Mouse (Mus musculus) adrenal gland, postnatal 36 days (tissue): ENCODE data around the gene Aldob. TPM values are rescaled to one million over a fixed set of nuclear protein-coding genes. Genes with fewer than 3 reads are reported as not detected.
A peak's percentile ranks its signal among the peaks of the same experiment; 100 is the strongest.

Experiments used
- DNase-seq, 2 experiments: peaks; one replicate each; pipeline ENCODE4 v3.0.0; 2021; ENCODE audit warnings: mixed read lengths in 1 of 2
- long read RNA-seq, 2 experiments: library from polyadenylated mRNA; stranded (forward); transcript quantifications; one replicate each; pipeline ENCODE4 v2.0.0; 2021; ENCODE audit warnings: borderline sequencing depth in 2 of 2
- total RNA-seq, 2 experiments: library from RNA; stranded (reverse); gene quantifications; 2 replicates each; pipeline ENCODE4 v1.2.3; 2021

Gene Aldob
- under 1 TPM in 1 of 2 experiments, not detected in 1; 0.63 TPM for total RNA-seq
- long read RNA-seq, experiment 1, partial matches to known transcripts, result 1 of 2 reads
- long read RNA-seq, experiment 1, other reads (novel, unspliced or antisense), result 0 of 2 reads
- long read RNA-seq, experiment 2, partial matches to known transcripts, result 0 of 4 reads
- long read RNA-seq, experiment 2, other reads (novel, unspliced or antisense), result 1 of 4 reads

DNA sequence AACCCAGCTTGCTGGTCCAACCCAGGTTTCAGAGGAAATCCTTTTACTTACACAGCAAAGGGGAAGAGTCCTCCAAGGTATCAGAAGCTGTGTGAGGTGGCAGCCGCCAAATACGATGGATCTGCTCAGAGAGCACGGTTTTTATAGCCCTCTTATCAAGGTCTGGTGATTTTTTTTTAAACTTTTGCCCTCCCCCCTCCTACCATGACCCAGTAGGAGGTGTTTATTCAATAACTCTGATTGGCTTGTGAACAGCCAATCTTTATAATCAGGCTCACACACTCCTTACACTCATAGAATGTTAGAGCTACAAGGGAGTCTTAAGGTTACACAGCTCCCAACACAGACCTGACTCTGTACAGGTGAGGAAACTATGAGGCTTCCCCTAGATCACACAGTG, at the start of gene Aldob:
Gene Aldob (minus strand): TSS at position 164 of the 400 bp plus-strand sequence.
- no peak for DNase-seq

DNA sequence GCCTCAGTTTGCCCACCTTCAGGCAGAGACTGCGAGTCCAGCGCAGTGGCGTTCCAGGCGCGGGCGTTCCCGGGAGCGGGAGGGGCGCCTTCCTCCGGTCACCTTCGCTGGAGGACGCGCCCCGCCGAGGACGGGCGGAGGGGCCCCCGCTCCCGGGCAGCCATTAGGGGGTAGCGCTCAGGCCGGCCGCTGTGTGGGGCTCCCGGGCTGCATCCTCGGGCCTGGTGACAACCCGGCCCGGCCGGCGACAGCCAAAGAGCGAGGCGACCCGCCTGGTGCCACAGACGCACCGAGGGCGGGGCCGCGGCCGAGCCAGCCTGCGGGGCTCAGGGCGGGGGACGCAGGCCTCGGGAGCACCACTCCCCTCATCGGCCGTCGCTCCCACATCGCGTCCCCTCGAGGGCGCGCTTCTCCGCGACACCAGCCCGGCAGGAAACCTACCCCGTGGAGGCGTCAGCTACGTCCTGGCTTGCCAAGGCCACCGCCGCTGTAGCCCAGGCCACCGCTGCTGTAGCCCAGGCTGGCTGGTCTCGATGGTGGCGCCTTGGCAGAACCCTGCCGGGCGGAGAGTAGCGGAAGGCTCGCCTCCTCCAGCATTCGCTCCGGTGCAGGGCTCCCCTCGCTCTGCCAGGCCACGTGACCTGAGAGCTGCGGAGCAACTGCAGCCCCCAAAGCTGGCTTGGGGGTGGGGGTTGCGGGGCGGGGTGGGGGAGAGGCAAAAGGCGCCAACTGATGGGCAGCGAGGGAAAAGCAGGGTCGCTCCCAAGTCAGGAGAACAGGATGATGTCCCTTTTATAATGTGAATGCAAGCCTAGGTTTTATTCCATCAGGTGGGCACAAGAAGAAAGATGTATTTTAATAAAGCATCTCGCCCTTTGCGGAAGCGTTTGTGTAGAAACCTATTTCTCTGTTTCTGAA, 48.1 kb upstream of the Aldob start, which contains the start of gene Tmem246:
Gene Tmem246 (minus strand): TSS at position 694 of the 918 bp plus-strand sequence.
- DNase-seq, result peak; percentile 66 to 71

GRCm38 (mm10) chr4:49596846-49597182, 47.5 kb upstream of the Aldob start:
- DNase-seq, result peak in 1 of 2 experiments; percentile 6

DNA sequence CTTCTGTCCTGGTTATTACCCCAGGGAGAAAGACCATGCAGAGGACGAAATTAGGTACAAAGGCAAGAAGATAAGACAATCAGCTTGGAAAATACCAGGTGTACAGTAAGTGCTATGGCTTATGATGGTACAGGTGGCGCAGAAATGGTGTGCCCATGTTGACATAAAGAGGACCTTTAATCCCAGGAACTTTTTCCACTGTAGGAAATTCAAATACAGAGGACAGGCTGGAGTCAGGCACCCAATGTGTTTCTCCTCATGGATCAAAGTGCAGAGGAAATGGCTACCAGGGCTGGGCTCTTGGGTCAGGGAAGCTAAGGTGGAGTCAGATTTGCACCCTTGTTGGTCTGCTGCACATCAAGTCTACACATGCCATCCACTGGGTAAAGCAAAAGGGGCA, 40.8 kb upstream of the Aldob start:
- DNase-seq, result no peak

- DNase-seq, result no peak
Measured at GRCm38 (mm10) chr4:49586811-49587210, 37.5 kb upstream of the Aldob start.

DNA sequence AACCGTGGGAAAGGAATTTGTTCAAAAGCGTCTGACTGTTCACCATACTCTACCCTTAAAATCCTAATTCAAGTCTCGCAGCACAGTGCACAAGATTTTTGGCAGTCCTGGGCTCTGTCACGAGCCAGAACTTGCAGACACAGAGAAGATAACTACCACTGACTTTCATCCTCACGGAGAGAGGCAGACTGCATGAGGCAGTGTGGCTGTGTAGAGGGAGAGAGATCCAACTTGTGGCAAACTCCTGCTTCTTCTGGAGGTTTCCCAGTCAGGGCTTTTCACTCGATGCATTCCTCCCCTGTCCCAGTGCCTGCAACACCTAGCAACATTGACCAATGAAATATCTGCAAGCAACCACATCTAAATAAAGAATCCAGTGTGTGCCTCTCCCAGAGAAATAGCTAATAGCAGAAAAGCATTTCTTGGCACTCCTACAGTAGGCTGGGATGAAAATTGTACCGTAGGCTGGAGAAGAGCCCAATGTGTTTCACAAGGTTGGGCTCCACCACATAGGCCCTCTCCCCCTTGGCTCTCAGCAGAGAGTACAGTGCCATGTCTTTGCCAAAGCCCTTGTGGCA, 36.3 kb upstream of the Aldob start:
- DNase-seq, result no peak

DNA sequence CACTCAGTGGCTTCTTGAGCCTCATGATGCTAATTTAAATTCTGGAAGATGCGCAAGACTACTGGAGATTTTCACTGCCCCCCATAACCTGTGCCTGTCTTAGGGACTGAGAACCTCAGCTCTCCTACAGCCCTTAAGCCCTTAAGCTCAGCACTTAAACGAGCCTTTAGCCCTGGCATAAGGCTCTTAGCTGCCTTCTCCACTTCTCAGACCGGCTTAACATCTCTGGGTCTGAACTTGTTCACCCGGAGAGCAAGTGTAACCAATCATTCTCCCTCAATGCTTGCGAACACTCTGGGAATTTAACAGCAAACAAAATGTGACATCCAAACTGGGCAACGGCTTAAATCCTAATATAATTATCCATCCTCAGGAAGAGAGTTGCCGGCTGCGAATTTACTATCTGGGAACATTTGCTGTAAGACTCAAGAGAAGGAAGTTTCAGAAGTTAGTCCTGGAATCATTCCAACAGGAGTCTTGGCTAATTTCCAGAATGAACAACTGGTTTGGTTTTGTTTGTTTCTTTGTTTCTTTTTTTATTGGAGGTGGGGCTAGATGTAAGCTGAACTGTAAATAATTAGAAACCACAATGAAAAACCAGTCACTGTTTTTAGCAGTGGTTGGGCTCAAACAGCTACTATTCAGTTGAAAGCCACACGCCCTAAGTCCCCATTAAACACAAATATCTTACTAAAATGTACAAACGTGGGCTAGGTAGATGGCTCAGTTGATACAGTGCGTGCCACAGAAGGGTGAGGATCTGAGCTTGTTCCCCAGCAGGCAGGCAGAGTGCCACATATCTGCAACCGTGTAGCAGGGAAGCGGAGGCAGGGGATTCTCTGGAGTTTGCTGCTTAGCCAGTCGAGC, 34.9 kb upstream of the Aldob start:
- DNase-seq, result no peak

DNA sequence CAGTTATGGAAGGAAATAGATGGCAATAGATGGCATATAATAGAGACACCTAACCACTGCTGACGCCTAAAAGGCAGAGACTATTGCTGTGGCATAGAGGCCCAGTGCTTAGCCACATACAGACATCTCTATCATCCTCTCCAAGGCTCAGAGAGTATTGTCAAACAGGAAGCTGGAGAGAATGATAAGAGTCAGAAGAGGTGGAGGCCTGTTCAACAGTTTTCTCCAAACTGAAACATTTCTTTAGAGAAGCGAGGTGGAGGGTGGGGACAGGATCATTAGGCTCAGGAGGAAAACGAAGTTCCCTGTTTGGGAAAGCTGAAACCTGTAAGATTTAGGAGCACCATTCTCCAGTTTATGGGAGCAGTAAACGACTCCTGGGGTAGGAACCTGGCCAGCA, 31.9 kb upstream of the Aldob start:
- no peak for DNase-seq

DNA sequence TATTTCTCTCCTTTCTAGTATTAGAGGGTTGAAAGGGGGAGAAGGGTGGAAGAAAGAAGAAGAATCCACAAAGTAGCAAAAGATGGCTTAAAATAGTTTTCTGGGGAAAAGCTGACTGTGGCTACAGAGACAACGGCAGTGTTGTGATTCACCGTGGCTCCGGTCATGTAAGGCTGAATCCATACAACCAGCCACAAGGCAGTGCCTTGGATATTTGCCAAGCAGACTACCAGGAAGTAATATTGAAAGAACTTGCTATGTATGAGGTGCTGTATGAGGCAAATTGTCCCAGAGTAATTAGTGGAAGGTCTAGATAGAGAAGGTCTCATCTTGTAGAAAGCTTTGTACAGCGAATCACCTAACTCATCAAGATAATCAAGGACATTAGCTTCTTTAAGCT, 22.8 kb upstream of the Aldob start:
- DNase-seq, result no peak

- DNase-seq, result peak; percentile 18 to 66
Measured at GRCm38 (mm10) chr4:49567613-49568012, 18.3 kb upstream of the Aldob start.

DNA sequence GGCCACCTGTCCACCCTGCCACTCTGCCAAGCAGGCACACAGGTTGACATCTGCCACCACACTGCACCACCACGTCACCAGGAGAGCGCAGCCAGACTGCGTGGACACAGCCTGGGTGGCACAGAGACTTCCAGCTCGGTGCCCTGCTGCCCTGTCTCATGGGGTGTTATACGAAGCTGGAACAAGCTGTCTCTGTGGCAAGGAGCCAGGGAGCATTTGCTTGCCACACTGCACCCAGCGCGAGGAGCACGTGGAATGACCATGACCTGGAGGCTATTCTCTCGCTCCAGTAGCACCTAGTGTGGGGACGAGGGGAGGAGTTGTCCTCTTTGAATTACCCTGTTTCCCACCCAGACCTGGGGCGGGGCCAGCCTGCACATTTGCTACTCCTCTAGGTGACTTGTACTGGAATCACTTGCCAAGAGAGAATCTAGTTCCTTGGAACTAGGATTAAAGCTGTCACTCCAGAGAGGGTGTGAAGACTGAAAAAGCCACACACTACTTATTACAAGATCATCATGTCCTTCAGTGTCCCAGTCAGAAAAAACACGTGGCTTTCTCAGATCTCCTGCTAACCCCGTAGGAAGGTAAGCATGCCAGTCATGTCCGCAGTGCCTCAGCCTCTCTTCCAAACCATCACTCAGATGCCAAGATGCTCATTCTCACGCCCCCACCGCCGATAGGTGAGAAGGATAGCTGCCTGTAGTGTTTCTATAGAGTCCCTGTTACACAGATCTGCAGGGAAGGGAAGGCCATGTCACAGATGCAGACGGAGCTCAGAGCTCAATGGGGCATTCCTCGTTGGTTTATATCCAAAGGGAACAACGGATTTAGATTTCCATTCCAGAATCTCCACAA, 10.8 kb upstream of the Aldob start:
- DNase-seq, result peak; percentile 46 to 66

DNA sequence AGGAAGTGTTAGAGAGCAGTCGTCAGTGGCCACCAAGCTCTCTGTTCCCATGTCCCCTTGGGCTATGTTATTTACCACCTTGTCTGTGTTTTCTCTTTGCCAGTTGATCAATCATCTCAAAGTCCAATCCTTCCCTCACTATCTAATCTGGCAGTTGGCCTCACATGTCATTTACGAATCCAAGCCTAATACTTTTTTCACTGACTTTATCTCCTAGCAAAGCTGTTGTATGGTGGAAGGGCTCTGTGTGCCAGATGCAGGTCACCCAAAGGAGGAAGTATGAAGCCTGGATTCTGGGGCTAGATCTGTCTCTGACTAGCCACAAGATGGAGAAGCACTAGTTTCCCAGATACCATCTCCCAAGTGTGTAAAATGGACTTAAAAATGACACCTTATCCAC, 8.8 kb upstream of the Aldob start:
- DNase-seq, result no peak

- DNase-seq, result no peak
Measured at GRCm38 (mm10) chr4:49557375-49557774, 8.0 kb upstream of the Aldob start.

- DNase-seq, result no peak
Measured at GRCm38 (mm10) chr4:49553380-49553779, 4.0 kb upstream of the Aldob start.

DNA sequence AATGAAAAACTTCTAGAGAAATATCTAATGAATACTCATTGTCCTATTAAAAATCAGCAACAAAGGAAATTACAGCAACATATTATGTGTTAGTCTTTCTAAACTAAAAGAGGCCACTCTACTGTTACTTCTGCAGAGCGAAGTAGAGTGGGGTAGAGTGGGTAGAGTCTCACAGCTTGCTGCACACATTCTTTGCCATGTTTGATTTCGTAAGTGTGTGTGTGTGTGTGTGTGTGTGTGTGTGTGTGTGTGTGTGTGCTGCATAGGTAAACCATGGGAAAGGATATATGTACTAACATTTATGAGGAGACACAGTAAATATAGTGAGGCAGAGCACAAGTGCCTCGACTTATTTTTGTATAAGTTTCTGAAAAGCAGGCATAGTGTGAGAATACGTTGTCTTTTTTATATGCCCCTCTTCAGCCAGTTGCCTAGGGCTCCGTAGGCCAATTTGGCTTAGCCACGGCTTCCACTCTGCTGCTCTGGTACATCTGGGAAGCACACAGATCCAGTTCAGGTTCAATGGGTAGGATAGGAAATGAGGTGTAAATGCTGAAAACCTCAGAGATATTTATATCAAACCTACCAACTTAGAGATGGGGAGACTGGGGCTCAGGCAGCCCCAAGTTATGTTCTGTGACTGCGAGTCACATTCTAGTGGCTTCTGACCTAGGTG, 1.7 kb downstream of the Aldob start:
- no peak for DNase-seq

- no peak for DNase-seq
Measured at GRCm38 (mm10) chr4:49546873-49547543, 2.3 kb downstream of the Aldob start.

GRCm38 (mm10) chr4:49546026-49546425, 3.3 kb downstream of the Aldob start:
- DNase-seq, result no peak

- no peak for DNase-seq
Measured at GRCm38 (mm10) chr4:49540966-49541365, 8.4 kb downstream of the Aldob start.

- DNase-seq, result no peak
Measured at GRCm38 (mm10) chr4:49539665-49540064, 9.7 kb downstream of the Aldob start.

- DNase-seq, result peak in 1 of 2 experiments; percentile 3
Measured at GRCm38 (mm10) chr4:49536671-49537070, 12.7 kb downstream of the Aldob start.
